Mouse (Mus musculus) lung, adult 2 months (tissue): Measurements from ENCODE around the gene Numa1.

Source experiments
- CTCF ChIP-seq: fragments of 200-500 bp; IDR thresholded peaks from 2 replicates; pipeline ENCODE4 v1.5.1; 2011; ENCODE audit warnings: mild to moderate bottlenecking, low read length, control low read depth; ENCODE audit not compliant: insufficient read depth
- POLR2A ChIP-seq: fragments of 200-500 bp; IDR thresholded peaks from 2 replicates; pipeline ENCODE4 v1.6.1; 2011; ENCODE audit warnings: low read depth, mild to moderate bottlenecking, control low read depth, low read length, borderline replicate concordance; ENCODE audit errors: extremely low read depth

- TF ChIP-seq POLR2A, result no peak
- TF ChIP-seq CTCF, result no peak
Measured at GRCm38 (mm10) chr7:102016936-102017335, 83.0 kb downstream of the Numa1 start.
